Mouse (Mus musculus): ENCODE results near the gene Pnp2. TPM values are rescaled to one million over a fixed set of nuclear protein-coding genes. Genes with fewer than 3 reads are reported as not detected.
A peak's percentile ranks its signal among the peaks of the same experiment; 100 is the strongest.
"Not testable (repeated sequence)": the region's sequence is repeated elsewhere in the genome, so short reads cannot be mapped to it uniquely, and the experiment has no call there.

Pnp2 gene
- total RNA-seq (2021): under 1 TPM in 1 of 2 experiments, not detected in 1; 0.24 TPM
- long read RNA-seq, experiment 1: 0 reads
- long read RNA-seq, experiment 2: 0 reads

DNA sequence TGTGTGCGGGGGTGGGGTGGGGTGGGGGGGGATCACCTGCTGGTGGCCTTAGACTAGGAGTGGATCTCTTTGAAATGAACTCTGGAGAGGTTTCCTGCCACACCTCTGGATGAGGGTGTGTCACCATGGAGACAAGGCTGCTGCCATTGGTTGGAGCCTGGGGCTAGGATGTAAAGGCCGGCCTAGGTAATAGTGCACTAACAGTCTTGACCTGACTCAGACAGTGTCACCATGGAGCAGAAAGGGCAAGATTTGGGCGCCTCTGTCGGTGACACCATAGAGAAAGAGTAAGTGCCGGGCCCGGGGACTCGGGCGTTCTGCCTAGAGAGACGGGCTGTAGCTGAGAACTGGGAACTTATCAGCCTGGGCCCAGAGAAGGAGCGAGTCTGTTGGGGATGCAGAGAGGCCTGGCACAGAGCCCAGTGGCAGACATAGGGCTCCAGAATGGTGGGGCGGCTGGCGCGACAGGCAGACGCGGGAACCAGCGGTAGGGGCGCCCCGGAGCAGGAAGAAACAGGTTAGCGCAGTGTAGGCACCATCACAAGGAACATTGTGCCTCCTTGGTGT, at the start of gene Pnp2:
Gene Pnp2 (plus strand): TSS at position 51 of the 567 bp plus-strand sequence.
- peak; percentile 27 for DNase-seq (ENCODE audit: low spot score)

DNA sequence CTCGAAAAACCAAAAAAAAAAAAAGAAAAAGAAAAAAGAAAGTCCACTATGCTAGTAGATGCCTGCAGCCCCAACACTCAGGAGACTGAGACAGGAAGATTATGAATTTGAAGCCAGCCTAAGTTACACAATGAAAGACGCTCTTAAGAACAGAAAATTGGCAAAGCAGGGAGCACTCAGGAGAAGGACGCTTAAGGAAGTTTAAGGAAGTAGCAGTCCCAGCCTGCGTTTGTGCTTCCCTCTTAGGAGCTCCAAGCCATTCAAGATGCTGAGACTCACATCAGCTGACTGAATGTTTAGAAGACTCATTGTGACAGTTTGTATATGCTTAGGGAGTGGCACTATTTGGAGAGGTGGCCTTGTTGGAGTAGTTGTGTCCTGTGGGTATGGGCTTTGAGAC, 47.7 kb upstream of the Pnp2 start:
- no peak for DNase-seq (ENCODE audit: low spot score)

DNA sequence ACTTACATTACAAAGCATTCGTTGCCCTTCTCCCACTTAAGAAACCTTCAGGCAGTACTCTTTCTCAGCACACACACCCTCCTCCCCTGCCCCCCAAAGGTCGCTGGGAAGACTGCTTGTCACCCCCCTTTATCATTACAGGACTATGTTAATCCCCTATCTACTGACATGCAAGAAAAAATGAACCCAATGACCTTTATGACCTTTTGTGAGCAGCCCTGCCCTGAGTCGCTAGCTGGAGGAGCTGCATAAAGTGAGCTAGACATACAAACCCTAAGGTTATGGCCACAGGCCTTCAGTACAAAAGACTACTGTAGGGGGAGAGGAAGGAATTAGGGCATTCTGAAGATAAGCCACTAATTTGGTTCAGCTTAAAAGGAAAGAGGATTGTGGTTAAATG, 44.4 kb upstream of the Pnp2 start:
- no peak for DNase-seq (ENCODE audit: low spot score)

DNA sequence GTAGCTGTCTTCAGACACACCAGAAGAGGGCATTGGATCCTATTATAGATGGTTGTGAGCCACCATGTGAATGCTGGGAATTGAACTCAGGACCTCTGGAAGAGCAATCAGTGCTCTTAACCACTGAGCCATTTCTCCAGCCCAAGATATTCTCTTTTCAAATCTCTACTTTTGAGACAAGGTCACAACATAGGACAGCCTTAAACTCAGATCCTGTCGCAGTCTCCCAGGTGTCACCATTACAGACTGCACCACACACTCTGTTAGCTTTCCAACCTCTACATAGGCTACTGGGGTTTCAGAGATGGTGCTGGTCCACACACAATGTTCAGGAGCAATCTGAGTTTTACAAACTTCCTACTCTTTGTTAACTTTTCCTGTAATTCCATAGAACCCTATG, 32.4 kb upstream of the Pnp2 start:
- not testable (repeated sequence) for DNase-seq (ENCODE audit: low spot score)

DNA sequence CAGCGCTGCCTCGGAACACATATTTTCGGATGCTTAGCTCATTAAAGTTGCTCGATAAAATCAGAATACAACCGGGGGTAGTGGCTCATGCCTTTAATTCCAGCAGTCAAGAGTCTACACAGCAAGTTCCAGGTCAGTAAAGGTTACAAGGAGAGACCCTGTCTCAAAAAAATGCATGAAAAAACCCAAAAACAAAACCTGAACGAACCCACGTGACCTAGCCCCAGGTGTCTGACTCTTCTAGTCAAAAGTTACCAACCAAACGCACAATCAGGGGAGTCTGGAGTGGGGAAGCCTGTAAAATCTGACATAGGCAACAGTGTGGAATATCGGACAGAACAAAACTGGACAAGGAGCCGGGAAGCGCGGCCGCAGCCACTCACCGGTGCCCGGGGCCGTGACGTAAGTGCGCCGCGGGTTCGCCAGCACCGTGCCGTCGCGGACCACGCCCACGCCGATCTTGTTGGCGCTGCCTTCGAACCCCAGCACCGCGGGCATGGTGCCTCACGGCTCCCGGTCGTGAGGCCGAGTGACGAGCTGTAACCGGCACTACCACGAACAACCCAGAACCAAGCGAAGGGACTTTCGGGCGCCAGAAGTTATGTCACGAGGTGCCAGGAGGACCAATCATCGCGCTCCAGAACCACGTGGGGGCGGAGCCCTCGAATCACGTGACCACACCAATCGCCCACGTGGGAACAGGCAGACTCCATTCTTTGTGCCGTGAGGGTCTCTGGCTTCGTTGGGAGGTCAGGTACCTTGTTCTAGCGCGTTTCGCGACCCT, 31.3 kb upstream of the Pnp2 start, which contains the start of the genes Osgep and Apex1:
Gene Osgep (minus strand): TSS at position 613 of the 784 bp plus-strand sequence.
Gene Apex1 (plus strand): TSS at position 688 of the 784 bp plus-strand sequence.
- DNase-seq (ENCODE audit: low spot score): peak; percentile 97

GRCm38 (mm10) chr14:50925111-50925920, 30.5 kb upstream of the Pnp2 start:
- DNase-seq (ENCODE audit: low spot score): no peak

DNA sequence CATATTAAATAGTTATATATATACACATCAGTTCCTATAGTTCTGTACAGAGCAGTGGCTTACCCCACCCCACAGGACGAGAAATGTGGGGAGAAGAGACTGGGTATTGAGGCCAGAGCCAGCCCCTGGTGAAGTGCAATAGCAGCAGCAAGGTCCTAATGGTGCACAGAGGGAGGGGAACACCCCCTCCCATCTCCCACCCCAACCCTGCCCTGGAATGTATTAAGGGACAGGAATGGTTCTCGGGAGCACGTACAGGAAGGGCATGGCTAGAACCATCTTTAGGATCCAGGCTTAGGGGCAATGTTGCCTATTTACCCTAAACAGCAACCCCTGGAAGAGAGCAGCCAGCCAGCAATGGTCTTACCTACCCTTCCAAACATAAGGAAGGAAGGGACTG, 28.4 kb upstream of the Pnp2 start:
- no peak for DNase-seq (ENCODE audit: low spot score)

DNA sequence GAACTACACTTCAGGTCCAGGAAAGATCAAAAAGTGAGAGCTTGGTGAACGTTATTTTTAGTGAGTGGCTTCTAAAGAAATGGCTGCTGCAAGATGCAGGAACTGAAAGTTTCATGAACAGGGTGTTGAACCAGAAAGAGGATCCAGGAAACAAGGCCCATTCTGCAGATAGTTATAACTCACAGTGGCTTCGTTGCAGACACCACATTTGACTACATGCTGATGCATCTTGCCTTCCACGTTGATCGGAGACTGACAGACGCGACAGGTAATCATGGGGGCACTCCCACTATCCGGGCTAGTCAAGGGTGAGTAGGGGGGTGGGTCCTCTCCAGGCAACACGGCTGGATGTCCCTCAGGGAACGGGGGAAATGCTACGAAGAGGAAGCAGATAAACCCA, 25.8 kb upstream of the Pnp2 start:
- DNase-seq (ENCODE audit: low spot score): no peak

DNA sequence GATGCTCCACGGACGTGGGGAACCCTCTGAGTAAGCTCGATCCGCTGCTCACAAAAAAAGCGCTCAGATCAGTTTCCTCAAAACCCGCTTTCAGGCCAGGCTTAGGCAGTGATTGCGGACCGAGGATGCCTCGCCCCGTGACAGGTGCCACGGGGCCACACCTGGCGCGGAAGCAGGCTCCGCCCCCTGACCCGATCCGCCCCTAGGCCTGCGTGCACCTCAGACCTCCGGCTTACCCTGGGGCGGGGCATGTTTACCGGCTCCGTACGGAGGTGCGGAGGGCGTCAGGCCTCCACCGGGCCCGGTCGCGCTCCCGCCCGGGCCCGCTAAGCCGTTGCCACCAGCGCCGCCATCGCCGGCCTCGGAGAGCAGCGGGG, 25.4 kb upstream of the Pnp2 start:
- peak; percentile 40 for DNase-seq (ENCODE audit: low spot score)

DNA sequence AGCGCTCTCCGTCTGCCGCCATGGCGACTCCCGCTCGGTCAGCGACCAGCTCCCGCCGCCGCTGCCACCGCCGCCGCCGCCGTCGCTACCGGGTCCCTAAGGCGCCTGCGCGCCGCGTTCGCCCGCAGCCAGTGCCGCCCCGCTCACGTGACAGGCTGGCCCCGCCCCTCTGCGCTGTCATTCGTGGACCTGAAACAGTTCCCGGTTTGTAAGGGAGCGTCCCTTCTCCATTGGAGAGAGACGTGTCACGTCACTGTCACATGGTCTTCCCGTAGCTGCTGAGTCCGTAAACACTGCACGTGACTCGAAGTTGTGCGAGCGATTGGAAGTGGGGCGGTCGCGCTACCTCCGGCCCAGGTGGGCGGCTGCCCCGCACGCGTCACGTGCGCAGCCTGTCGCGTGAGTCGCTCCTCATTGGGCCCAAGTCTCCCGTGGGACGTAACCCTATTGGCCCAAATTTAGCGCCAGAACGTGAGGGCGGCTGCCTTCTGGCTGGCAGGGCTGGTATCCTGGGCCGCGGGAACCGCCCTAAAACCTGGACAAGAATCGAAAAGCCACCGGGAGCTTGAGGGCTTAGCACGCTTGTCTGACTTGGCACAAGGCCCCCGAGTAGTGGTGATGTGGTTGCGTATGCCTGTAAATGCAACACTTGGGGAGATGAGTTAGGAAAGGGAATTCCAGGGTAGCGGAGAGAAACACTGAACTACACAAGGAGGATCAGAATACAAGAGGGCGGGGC, 24.9 kb upstream of the Pnp2 start, which contains the start of the genes Pip4p1 and Pnp:
Gene Pip4p1 (minus strand): TSS at position 103 of the 739 bp plus-strand sequence.
Gene Pnp (plus strand): TSS at position 329 of the 739 bp plus-strand sequence.
- DNase-seq (ENCODE audit: low spot score): peak; percentile 99

DNA sequence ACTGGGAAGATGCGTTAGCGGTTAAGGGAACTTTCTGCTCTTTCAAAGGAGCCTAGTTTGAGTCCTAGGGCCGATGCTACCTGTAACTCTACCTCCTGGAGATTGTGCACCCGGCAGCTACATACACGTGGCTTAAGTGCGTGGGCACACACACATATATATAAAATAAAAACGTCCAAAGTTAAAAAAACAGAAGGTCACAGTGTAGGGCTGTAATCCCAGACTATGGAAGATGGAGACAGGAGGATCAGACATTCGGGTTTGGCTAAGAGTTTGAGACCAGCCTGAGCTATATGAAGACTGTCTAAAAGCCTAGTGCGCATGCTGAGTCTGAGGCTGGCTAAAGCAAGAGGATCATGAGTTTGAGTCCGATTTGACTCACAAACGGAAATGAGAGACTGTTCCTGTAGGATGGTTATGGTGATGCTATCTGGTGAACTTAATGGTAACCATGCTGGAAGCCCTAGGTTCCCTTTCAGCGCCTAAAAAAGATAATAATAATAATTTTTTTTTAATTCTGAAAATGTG, 24.2 kb upstream of the Pnp2 start:
- no peak for DNase-seq (ENCODE audit: low spot score)

DNA sequence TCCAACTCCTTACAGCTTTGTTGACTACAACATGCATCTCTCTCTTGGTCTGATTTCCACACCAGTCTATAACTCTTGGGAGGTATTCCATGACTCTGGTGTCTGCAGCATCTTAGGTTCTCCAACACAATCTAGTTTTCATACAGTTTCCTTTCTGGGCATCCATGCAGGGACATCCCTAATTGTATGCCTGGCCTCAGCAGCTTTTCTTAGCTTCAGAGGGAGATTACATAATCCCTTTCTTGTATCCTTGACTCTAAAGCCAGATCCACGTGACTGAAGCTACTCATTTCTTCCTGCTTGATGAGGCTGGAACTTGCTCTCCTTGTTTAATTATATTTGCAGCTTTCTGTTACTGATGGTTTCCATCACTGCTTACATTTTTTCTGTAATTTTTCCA, 19.1 kb upstream of the Pnp2 start:
- DNase-seq (ENCODE audit: low spot score): no peak

DNA sequence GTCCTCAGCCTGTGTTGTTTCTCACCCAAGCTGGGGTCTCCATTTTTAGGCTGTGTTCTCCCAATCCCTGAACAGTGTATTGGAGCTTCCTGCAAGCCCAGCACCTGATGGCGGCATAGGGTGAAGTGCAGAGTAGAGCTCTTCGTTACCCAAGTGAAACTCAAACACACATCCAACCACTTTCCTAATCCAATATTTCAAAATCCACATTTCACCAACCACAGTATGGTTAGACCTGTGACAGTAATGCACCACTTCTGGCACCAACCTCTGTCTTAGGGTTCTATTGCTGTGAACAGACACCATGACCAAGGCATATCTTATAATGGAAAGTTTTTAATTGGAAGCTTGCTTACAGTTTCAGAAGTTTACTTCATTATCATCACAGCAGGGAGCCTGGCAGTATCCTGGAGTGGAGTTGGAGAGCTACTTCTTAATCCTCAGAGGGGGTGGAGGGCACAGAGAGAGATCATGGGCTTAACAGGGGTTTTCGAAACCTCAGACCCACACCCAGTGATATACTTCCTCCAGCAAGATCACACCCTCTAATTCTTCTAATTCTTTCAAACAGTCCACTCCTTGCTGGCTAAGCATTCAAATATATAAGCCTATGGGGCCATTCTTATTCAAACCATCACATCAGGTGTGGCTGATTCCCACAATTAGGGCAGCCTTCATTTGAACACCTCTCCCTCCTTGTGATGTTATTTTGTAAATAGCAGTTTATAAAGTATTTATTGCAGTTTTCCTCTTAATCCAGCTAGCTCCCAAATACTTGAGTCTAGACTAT, 17.5 kb upstream of the Pnp2 start:
- no peak for DNase-seq (ENCODE audit: low spot score)

- no peak for DNase-seq (ENCODE audit: low spot score)
Observed at GRCm38 (mm10) chr14:50938940-50939339, 16.9 kb upstream of the Pnp2 start.

- DNase-seq (ENCODE audit: low spot score): peak; percentile 96
Observed at GRCm38 (mm10) chr14:50943932-50944667, 11.7 kb upstream of the Pnp2 start, which contains the start of gene Gm49342. Gene Gm49342, plus strand, starts transcription at chr14:50944517.

- DNase-seq (ENCODE audit: low spot score): not testable (repeated sequence)
Observed at GRCm38 (mm10) chr14:50944668-50945033, 11.1 kb upstream of the Pnp2 start.

DNA sequence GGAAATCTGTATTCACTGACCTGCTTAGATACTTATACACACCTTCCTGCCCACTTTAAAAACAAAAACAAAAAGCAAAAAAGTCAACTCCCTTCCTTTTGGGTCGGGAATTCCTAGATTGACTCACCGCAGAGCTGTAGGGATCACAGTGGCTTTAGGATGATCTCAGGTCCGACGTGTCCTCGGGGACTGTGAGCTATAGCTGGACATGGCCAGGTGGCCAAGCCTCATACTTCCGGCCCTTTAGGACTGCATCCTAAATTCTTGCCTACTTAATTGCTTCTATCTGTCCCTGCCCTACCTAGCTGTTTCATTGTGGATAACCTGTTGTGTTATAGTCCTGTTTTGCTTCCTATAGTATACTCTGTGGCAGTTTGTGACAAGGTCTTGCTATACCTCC, 10.7 kb upstream of the Pnp2 start:
- DNase-seq (ENCODE audit: low spot score): not testable (repeated sequence)

GRCm38 (mm10) chr14:50945526-50945925, 10.3 kb upstream of the Pnp2 start:
- DNase-seq (ENCODE audit: low spot score): not testable (repeated sequence)

GRCm38 (mm10) chr14:50955487-50955886, 305 bp upstream of the Pnp2 start:
- DNase-seq (ENCODE audit: low spot score): peak; percentile 23

All from gastrocnemius, adult 18-20 months (tissue).